Mouse (Mus musculus): ENCODE results near the gene Arpp19. TPM values are rescaled to one million over a fixed set of nuclear protein-coding genes. Genes with fewer than 3 reads are reported as not detected.

Gene Arpp19
- 250 and 268 TPM in 2 replicates for polyA plus RNA-seq (2012; rRNA removed)

DNA sequence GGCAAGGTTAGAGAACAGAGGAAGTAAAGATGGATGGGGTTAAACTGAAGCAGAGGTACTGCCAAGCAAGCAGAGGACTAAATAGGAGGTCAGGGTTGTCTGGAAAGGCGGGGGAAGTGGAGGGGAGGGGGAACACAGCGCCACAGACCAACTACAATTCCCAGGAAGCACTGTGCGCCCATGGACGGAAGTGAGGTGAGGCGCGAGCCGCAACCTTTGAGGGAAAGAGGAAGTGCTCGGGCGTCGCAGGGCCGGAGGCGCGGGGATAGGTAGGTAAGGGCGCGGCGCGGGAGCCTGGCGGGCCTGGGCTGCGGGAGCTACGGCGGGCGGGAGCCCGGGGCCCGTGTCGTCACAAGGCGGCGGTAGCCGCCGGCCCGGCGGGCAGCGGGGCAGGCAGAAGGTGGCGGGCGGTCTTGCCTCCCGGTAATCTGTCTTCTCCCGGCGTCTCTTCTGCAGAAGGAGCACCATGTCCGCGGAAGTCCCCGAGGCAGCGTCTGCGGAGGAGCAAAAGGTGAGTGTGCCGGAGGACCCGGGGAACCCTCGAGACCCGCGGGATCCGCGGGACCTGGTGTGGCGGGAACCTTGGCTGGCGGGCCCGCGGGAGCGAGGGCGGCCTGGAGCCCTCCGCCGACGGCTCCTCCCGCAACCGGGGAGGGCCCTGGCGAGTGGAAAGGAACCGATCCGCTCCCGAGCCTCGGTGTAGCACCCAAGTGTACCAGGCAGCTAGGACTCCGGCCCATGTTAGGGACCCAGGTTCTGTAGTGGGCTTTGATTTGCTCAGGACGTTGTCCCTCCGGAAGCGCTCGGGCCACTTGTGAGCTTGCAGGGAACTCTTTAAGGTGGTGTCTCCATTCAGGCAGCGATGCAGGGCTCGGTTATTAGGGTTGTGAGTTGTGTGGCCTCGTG lies at the start of gene Arpp19:
Gene Arpp19 (plus strand): TSS at position 164 of the 906 bp plus-strand sequence.
- peak; percentile 80 to 92 for DNase-seq (ENCODE audit: extremely low spot score in 1 of 2, low spot score in 1 of 2)

- no peak for DNase-seq (ENCODE audit: extremely low spot score in 1 of 2, low spot score in 1 of 2)
Measured at GRCm38 (mm10) chr9:74988893-74989460, 48.4 kb upstream of the Arpp19 start.

GRCm38 (mm10) chr9:74989990-74990389 lies 47.4 kb upstream of the Arpp19 start:
- DNase-seq (ENCODE audit: extremely low spot score in 1 of 2, low spot score in 1 of 2): no peak

DNA sequence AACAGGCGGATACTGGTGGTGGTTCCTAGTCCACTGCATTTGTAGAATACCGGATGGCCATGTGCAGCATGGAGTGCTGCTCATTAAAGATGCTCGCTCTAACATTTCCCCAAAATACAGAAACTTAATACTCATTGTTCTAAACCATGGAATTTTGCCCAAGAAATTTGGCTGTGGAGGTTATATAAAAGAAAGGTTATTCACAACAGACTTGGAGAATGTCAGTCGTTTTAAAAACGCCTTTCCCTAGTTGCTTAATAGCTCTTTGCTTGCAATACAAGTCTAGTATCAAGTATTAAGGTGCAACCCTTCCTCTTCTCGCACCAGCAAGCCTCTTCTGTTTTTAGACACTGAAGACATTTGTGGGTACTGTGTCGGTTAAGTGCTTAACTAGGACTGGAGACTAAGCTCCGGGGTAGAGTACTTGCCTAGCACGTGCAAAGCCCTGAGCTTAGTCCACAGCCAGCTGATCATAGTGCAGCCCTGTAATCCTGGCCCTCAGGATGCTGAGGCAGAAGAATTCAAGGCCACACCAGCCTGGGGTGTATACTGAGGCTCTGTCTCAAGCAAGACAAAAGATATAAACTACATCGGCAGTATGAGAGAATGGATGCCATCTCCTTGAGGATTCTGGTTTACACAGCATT lies 42.7 kb upstream of the Arpp19 start:
- no peak for DNase-seq (ENCODE audit: extremely low spot score in 1 of 2, low spot score in 1 of 2)

- no peak for DNase-seq (ENCODE audit: extremely low spot score in 1 of 2, low spot score in 1 of 2)
Measured at GRCm38 (mm10) chr9:74996349-74996748, 41.1 kb upstream of the Arpp19 start.

DNA sequence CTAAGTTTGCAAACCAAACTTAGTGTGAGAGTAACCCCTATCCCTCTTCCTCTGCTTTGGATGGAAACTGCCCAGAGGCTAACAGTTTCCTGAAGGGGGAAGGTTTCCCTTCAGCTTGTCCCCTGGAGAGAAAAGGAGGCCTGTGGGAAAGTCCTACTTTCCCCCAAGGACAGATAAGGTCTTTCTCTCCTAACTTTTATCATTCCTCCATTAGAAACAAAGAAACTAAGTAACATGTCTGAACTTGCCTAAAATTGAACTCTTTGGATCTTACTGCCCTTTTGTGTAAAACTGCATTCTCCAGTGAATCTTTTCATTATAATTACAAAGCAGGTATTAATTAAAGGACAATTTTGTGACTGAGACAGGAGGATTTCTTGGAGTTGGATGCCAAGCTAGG lies 39.4 kb upstream of the Arpp19 start:
- DNase-seq (ENCODE audit: extremely low spot score in 1 of 2, low spot score in 1 of 2): no peak

GRCm38 (mm10) chr9:75001006-75001405 lies 36.4 kb upstream of the Arpp19 start:
- DNase-seq (ENCODE audit: extremely low spot score in 1 of 2, low spot score in 1 of 2): no peak

DNA sequence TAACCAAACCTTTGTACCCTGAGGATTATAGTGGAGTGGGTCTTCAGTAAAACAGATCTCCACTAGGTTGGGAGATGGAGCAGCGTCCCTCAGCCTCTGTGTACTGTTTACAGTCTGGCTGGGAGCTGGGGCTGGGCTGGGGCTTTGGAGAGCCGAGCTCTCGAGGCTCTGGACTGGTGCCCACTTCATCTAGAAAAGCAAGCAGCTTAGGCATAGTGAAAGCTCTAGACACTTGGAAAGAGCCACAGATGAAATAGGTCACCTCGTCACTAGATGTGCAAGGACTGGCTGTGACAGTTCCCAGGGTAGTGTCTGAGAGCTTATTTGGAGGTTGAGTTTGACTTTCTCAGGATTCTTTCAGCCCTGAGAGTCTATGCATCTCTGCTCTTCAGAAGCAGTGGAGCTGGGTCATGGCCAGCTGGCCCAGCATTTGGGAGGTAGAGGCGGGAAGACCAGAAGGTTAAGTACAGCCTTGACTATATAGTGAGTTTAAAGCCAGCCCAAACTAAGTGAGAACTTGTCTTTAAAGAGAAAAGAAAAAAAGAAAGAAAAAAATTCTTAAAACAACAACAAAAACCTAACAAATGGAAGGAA lies 35.7 kb upstream of the Arpp19 start:
- DNase-seq (ENCODE audit: extremely low spot score in 1 of 2, low spot score in 1 of 2): no peak

- DNase-seq (ENCODE audit: extremely low spot score in 1 of 2, low spot score in 1 of 2): no peak
Measured at GRCm38 (mm10) chr9:75002262-75002661, 35.2 kb upstream of the Arpp19 start.

DNA sequence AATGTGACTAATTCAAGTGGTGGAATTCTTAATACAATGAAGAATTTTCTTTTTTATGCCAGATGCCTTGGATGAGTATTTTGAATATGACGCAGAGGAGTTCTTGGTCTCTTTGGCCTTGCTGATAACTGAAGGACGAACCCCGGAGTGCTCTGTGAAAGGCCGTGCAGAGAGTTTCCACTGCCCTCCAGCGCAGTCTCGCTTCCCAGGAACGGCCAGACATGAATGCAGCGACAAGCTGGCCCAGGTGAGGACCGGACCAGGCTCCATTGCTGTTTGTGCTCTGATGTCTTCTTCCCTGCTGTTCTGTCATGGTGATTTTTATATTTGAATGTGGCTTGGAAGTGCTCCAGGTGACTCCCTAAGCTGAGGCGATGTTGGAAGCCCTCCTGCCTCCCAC lies 33.2 kb upstream of the Arpp19 start:
- no peak for DNase-seq (ENCODE audit: extremely low spot score in 1 of 2, low spot score in 1 of 2)

- DNase-seq (ENCODE audit: extremely low spot score in 1 of 2, low spot score in 1 of 2): no peak
Measured at GRCm38 (mm10) chr9:75016591-75016990, 20.8 kb upstream of the Arpp19 start.

DNA sequence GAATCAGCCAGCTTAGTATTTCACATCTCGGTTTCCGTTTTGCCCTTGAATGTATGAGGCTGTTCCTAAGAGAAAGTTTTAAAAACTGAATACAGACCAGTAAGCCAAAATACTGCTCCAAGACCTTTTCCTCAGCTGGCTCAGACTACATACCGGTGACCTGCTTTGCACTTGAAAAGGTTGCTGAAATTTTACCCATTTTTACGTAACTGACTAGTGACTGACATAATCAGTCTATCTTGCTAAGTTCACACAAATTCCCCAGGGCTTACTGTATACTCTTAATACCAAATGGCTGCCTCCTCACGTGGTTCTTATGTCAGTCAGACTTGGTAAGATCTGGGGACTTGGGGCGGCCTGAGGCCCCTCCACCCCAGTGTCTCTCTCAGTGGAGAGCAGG lies 18.2 kb upstream of the Arpp19 start:
- DNase-seq (ENCODE audit: extremely low spot score in 1 of 2, low spot score in 1 of 2): no peak

DNA sequence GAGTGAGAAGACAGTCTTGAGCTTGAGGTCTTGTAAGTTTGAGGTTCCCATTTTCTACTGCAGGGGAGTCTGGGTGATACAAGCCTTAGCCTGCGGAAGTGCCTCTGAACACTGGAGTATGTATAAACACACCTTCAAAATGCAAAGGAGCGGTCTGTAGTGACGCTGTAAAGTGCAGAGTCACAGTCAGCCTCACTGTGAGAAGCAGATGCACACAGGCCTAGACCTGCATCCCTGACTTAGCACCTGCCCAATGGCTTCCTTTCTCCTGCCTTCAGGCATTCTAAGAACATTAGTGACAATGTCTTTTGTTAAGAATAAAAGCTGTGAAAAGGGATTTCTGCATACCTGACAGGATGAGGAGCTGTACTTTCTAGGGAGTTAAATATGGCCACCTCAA lies 17.8 kb upstream of the Arpp19 start:
- DNase-seq (ENCODE audit: extremely low spot score in 1 of 2, low spot score in 1 of 2): no peak

DNA sequence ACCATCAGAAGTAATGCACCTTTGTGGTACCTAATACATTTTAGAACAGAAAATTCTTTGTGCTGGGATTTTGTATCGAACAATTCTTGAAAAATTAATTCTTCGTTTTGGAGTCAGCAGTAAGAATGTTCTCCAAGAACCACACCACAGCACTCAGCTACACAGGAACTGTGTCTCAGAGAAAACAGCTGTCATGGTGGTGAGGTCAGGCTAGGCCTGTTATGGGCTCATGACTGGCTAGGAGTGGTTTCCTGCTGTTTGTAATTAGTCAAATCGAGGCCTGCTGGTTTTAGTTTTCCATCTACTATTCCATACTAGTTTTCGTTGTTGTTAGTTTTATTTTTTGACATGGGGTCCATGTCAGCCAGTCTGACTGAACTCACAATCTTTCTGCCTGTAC lies 16.9 kb upstream of the Arpp19 start:
- no peak for DNase-seq (ENCODE audit: extremely low spot score in 1 of 2, low spot score in 1 of 2)

GRCm38 (mm10) chr9:75022546-75022945 lies 14.9 kb upstream of the Arpp19 start:
- DNase-seq (ENCODE audit: extremely low spot score in 1 of 2, low spot score in 1 of 2): no peak

- no peak for DNase-seq (ENCODE audit: extremely low spot score in 1 of 2, low spot score in 1 of 2)
Measured at GRCm38 (mm10) chr9:75023150-75023894, 14.1 kb upstream of the Arpp19 start.

DNA sequence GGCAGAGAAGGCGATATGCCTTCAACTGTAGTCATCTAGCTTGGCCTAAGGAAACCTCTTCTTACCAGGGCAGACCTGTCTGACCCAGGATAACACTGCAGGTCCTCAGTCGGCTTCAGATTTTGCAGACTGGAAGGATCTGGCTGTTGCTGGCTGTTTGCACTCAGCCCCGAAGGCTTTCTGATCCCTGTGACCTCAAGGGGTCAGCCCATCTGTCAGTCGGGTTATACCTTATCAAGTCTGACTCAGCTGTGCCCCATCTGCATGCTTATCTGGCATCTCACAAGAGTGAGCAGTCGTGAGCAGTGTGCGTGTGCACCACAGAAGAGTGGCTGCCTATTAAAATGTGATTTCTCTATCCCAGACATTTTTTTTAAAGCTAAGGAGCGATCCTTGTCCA lies 13.3 kb upstream of the Arpp19 start:
- DNase-seq (ENCODE audit: extremely low spot score in 1 of 2, low spot score in 1 of 2): no peak

GRCm38 (mm10) chr9:75025689-75026088 lies 11.7 kb upstream of the Arpp19 start:
- DNase-seq (ENCODE audit: extremely low spot score in 1 of 2, low spot score in 1 of 2): no peak

DNA sequence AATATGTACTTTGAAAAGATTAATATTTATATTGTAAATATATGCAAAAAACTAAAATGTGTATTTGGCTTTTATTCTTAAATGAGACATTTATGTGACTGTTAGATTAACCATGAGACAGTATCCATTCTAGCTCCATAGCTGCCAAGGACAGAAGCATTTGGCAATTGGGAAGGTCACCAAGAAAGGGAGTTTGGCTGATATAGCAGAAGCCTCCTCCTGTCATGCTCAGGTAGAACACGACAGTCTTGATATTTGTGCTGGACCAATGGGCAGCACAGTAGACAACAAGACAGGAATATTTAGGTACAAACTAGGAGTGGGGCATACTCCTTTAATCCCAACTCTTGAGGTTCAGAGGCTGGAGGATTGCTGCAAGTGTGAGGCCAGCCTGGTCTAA lies 5.0 kb upstream of the Arpp19 start:
- DNase-seq (ENCODE audit: extremely low spot score in 1 of 2, low spot score in 1 of 2): no peak

- DNase-seq (ENCODE audit: extremely low spot score in 1 of 2, low spot score in 1 of 2): no peak
Measured at GRCm38 (mm10) chr9:75033141-75033540, 4.3 kb upstream of the Arpp19 start.

DNA sequence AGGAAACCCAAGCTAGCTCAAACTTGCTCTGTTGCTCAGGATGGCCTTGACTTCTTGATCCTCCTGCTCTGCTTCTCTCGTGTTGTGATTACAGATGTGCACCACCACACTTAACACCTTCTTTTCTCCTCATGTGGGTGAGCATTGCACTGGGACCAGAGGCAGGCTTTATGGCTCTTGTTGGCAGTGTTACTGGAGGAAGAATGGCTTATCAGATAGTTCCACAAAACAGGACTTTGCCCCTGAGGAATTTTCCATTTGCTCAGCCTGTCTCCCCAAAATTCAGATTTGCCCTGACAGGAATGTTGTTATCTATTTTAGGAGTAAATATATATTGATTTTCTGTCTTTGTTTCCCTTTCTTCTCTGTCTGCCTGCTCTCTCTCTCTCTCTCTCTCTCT lies 2.7 kb upstream of the Arpp19 start:
- no peak for DNase-seq (ENCODE audit: extremely low spot score in 1 of 2, low spot score in 1 of 2)
